ENCODE assay signal across 9 mouse cellular contexts in genomic region chr7:12943488-12943887, GRCm38 (mm10). TPM values are rescaled to one million over a fixed set of nuclear protein-coding genes. Genes with fewer than 3 reads are reported as not detected.
DNase-seq lines count a peak whose midpoint lies in the region; ATAC-seq and TF ChIP-seq lines count a peak whose summit lies in the region.
"Had no signal": no experiment of that assay in that cellular context is flagged by ENCODE, and none has a peak within 500 bp of the region (broad histone marks: within the 10 kb centered on the region; RNA-seq: fewer than 3 reads in every experiment).

No protein-coding gene starts in this region.

- intact Hi-C loops in gastrocnemius, postnatal 36 days (cut with DNase I), result no loop called here

- ATAC-seq in megakaryocyte-erythroid progenitor cell, adult 5-6 weeks (replicated peaks; ENCODE audit: low FRiP score, low TSS enrichment, poor library complexity, severe bottlenecking), result peak; percentile 92
- ATAC-seq: midbrain, embryonic 13.5 days had no signal

- peak; percentile 36 for DNase-seq in embryo, embryonic 10 days (ENCODE audit: low spot score)
- DNase-seq in embryo, embryonic 11 days, result no peak
- DNase-seq in CD4-positive helper T cell, adult 2 months (ENCODE audit: low read depth, low spot score), result peak; percentile 55
- DNase-seq in brain, embryonic 14.5 days (ENCODE audit: low read depth), result no peak
- DNase-seq in frontal cortex, postnatal 14 days (ENCODE audit: low spot score in 2 of 2), result no peak
- DNase-seq in gastrocnemius, postnatal 36 days, result no peak
- DNase-seq in right cerebral cortex, postnatal 4 days, result no peak

- TF ChIP-seq POLR2A in brain, embryonic 14.5 days (IDR thresholded peaks at IDR 0.05; ENCODE audit: borderline replicate concordance, extremely low read depth, insufficient read depth, insufficient read length, poor library complexity, severe bottlenecking), result no peak

- peak; percentile 42; the same call in 1 of the 2 replicates for TF ChIP-seq CTCF in brain, embryonic 14.5 days (IDR thresholded peaks at IDR 0.05; ENCODE audit: borderline replicate concordance, extremely low read depth, insufficient read depth, insufficient read length)

RNA-seq across cellular contexts. Expression of gene Rnf225, which starts 16.3 kb away (rescaled TPM):
- 2.6 and 3.3 TPM in 2 replicates for polyA plus RNA-seq in brain, embryonic 14.5 days (2012; rRNA removed)
- 0.77 and 1.2 TPM in 2 replicates for total RNA-seq in megakaryocyte-erythroid progenitor cell, adult 5-6 weeks (2014; fragmentation: Nextera tagmentation)
- total RNA-seq in megakaryocyte-erythroid progenitor cell, adult 5-6 weeks (2017), result 1.6 TPM in 1 of 2 replicates, not detected in the other
- under 1 TPM; 0.22 to 0.51 TPM for total RNA-seq in gastrocnemius, postnatal 36 days (2021)

RNA-seq across cellular contexts. Expression of gene Rps5, which starts 21.4 kb away (rescaled TPM):
- 2,137 and 2,684 TPM in 2 replicates for polyA plus RNA-seq in brain, embryonic 14.5 days (2012; rRNA removed)
- total RNA-seq in megakaryocyte-erythroid progenitor cell, adult 5-6 weeks (2014; fragmentation: Nextera tagmentation), result 3,241 and 3,814 TPM in 2 replicates
- total RNA-seq in megakaryocyte-erythroid progenitor cell, adult 5-6 weeks (2017), result 1,950 and 2,335 TPM in 2 replicates
- total RNA-seq in gastrocnemius, postnatal 36 days (2021), result 100 to 1,000 TPM; 473 to 557 TPM

RNA-seq across cellular contexts. Expression of gene Zfp324, which starts 22.1 kb away (rescaled TPM):
- polyA plus RNA-seq in brain, embryonic 14.5 days (2012; rRNA removed), result 14.1 and 16.1 TPM in 2 replicates
- 3.7 and 4.3 TPM in 2 replicates for total RNA-seq in megakaryocyte-erythroid progenitor cell, adult 5-6 weeks (2014; fragmentation: Nextera tagmentation)
- total RNA-seq in megakaryocyte-erythroid progenitor cell, adult 5-6 weeks (2017), result 3.1 and 7.7 TPM in 2 replicates
- total RNA-seq in gastrocnemius, postnatal 36 days (2021), result 1 to 10 TPM; 1.7 to 2.2 TPM

RNA-seq across cellular contexts. Expression of gene Zfp446, which starts 34.2 kb away (rescaled TPM):
- 14.2 and 16.5 TPM in 2 replicates for polyA plus RNA-seq in brain, embryonic 14.5 days (2012; rRNA removed)
- 6.1 and 9.0 TPM in 2 replicates for total RNA-seq in megakaryocyte-erythroid progenitor cell, adult 5-6 weeks (2014; fragmentation: Nextera tagmentation)
- total RNA-seq in megakaryocyte-erythroid progenitor cell, adult 5-6 weeks (2017), result 1.6 and 1.9 TPM in 2 replicates
- total RNA-seq in gastrocnemius, postnatal 36 days (2021), result 1 to 10 TPM; 1.7 to 2.5 TPM

RNA-seq across cellular contexts. Expression of gene Zscan22, which starts 45.9 kb away (rescaled TPM):
- polyA plus RNA-seq in brain, embryonic 14.5 days (2012; rRNA removed), result 14.2 and 17.8 TPM in 2 replicates
- 13.3 and 18.7 TPM in 2 replicates for total RNA-seq in megakaryocyte-erythroid progenitor cell, adult 5-6 weeks (2014; fragmentation: Nextera tagmentation)
- total RNA-seq in megakaryocyte-erythroid progenitor cell, adult 5-6 weeks (2017), result 5.7 and 7.1 TPM in 2 replicates
- total RNA-seq in gastrocnemius, postnatal 36 days (2021), result 1 to 10 TPM; 2.4 to 2.8 TPM

Comparison
In these comparisons a context has a peak if more than half of its experiments do, and no peak if none do; other contexts are left out.
1. DNase-seq: peak in embryo, embryonic 10 days (single experiment) and CD4-positive helper T cell, adult 2 months (single experiment); none in embryo, embryonic 11 days (single experiment), brain, embryonic 14.5 days (single experiment), frontal cortex, postnatal 14 days (0 of 2), gastrocnemius, postnatal 36 days (0 of 2) and right cerebral cortex, postnatal 4 days (single experiment).